Mouse (Mus musculus) thymus, postnatal 25 days (tissue): ENCODE results near the gene Nat8f5.
"Not testable (repeated sequence)": the region's sequence is repeated elsewhere in the genome, so short reads cannot be mapped to it uniquely, and the experiment has no call there.

Experiments
- DNase-seq: peaks from one replicate; pipeline ENCODE4 v3.0.0; 2022

Nat8f5 gene

DNA sequence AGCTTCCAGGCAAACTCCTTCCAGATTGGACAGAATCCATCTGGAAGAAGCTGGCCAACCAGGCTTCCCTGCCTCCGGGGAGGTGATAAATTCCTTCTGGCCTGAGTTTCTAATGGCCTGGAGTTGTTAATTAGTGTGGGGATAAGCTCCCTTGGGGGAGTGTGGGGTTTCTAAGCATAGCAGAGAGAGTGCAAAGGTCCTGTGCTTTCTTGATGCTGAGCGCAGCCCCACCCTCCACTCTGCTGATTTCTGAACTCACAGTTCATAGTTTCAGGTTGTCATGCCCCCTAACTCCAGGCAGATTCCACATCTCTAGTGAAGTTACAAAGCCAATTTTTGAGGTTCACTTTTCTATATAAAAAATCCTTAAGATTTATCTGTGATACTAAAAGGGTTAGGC lies 14.3 kb upstream of the Nat8f5 start:
- not testable (repeated sequence) for DNase-seq

GRCm38 (mm10) chr6:85834504-85835100 lies 13.8 kb upstream of the Nat8f5 start:
- not testable (repeated sequence) for DNase-seq

DNA sequence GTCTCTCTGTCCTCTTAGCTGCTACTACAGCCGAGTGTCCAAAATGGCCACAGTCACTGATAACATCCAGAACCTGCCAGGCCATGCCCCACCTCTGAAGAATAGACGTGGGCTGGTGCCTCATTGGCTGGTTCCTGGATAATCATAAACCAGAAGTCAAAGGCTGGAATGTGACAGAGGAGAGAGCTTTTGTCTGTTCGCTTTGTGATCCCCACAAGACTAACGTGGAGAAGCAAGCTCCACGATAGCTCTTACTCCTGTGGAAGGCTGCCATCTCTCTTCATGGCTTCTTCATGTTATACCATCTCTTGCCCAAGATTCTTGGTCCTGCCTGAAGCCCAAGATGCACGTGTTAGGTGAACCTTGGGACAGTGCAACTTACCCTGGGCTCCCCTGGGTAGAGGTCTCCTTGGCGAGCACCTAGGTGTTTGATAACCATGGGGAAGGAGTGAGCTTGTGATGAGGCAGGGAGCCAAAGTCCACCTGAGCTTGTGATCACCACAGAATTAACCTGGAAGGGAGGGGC lies 11.1 kb upstream of the Nat8f5 start, which contains the start of gene Nat8:
Gene Nat8, minus strand, starts transcription at position 287 of the 526 bp plus-strand sequence.
- no peak for DNase-seq

- no peak for DNase-seq
Measured at GRCm38 (mm10) chr6:85829462-85829861, 8.7 kb upstream of the Nat8f5 start.

- no peak for DNase-seq
Measured at GRCm38 (mm10) chr6:85825886-85826285, 5.1 kb upstream of the Nat8f5 start.

- DNase-seq = no peak
Measured at GRCm38 (mm10) chr6:85823382-85824090, 2.8 kb upstream of the Nat8f5 start.

- no peak for DNase-seq
Measured at GRCm38 (mm10) chr6:85822286-85822685, 1.5 kb upstream of the Nat8f5 start.

GRCm38 (mm10) chr6:85818338-85818737 lies 2.4 kb downstream of the Nat8f5 start:
- no peak for DNase-seq

- no peak for DNase-seq
Measured at GRCm38 (mm10) chr6:85813339-85813738, 7.4 kb downstream of the Nat8f5 start.

DNA sequence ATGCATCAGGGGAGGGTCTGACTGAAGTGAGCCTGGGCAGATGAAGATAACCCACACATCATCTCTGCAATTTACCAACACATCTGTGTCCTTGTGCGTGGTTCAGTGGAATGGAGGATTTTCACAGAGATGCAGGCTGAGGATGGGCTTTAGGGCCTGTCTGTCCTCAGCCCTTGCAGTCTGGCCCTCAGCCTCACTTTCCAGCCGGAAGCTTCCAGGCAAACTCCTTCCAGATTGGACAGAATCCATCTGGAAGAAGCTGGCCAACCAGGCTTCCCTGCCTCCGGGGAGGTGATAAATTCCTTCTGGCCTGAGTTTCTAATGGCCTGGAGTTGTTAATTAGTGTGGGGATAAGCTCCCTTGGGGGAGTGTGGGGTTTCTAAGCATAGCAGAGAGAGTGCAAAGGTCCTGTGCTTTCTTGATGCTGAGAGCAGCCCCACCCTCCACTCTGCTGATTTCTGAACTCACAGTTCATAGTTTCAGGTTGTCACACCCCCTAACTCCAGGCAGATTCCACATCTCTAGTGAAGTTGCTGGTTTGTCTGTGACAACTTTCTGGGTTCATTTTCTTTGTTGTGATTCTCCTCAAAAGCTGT lies 9.7 kb downstream of the Nat8f5 start:
- not testable (repeated sequence) for DNase-seq

GRCm38 (mm10) chr6:85810514-85810913 lies 10.3 kb downstream of the Nat8f5 start:
- not testable (repeated sequence) for DNase-seq

- DNase-seq = not testable (repeated sequence)
Measured at GRCm38 (mm10) chr6:85809784-85810183, 11.0 kb downstream of the Nat8f5 start.

GRCm38 (mm10) chr6:85803180-85803579 lies 17.6 kb downstream of the Nat8f5 start:
- DNase-seq = not testable (repeated sequence)
